Mouse (Mus musculus): Measurements from ENCODE around the gene Serpinf1. TPM values are rescaled to one million over a fixed set of nuclear protein-coding genes. Genes with fewer than 3 reads are reported as not detected.
"Not testable (repeated sequence)": the region's sequence is repeated elsewhere in the genome, so short reads cannot be mapped to it uniquely, and the experiment has no call there.

The Serpinf1 gene
- polyA plus RNA-seq, 1 experiment from 2014 or later = 34.7 TPM

GRCm38 (mm10) chr11:75462253-75462783 is 39.8 kb upstream of the Serpinf1 start:
- ATAC-seq (replicated peaks; ENCODE audit: insufficient number of reproducible peaks, insufficient read depth, low FRiP score, low read depth) = peak; percentile 9
- WGBS = 3% methylated on average over 16 of the region's 16 CpGs

GRCm38 (mm10) chr11:75461743-75462252 is 39.3 kb upstream of the Serpinf1 start:
- peak; percentile 0; the same call in 1 of the 2 replicates for ATAC-seq (replicated peaks; ENCODE audit: insufficient number of reproducible peaks, insufficient read depth, low FRiP score, low read depth)
- Histone ChIP-seq H3K4me2 (peak overlapping the region; percentile 78), H3K4me3 (peak overlapping the region; percentile 80), H3K9ac (peak overlapping the region; percentile 81), H3K27me3 (no peaks in the 10 kb centered on the region), H3K9me3 (replicated peaks) (no peaks in the 10 kb centered on the region), H3K4me1 (replicated peaks) (peaks cover 36% of the 10 kb centered on the region), H3K36me3 (peaks cover 21% of the 10 kb centered on the region), H3K27ac (peak overlapping the region; percentile 94)
- WGBS = under 1% methylated on average over 29 of the region's 30 CpGs

More at GRCm38 (mm10) chr11:75462253-75462783, 39.8 kb upstream of the Serpinf1 start:
- Histone ChIP-seq H3K4me1 (replicated peaks) (peaks cover 39% of the 10 kb centered on the region), H3K27me3 (no peaks in the 10 kb centered on the region), H3K36me3 (peaks cover 23% of the 10 kb centered on the region), H3K9ac (peak overlapping the region; percentile 81), H3K4me3 (peak overlapping the region; percentile 80), H3K27ac (peak overlapping the region; percentile 94), H3K4me2 (peak overlapping the region; percentile 78), H3K9me3 (replicated peaks) (no peaks in the 10 kb centered on the region)

GRCm38 (mm10) chr11:75460844-75461742 is 38.6 kb upstream of the Serpinf1 start, which contains the start of gene Tlcd2:
Gene Tlcd2, plus strand, starts transcription at chr11:75461715.
- Histone ChIP-seq H3K9me3 (replicated peaks) (no peaks in the 10 kb centered on the region), H3K9ac (peak within 1 kb of the TSS; percentile 81), H3K4me3 (peak within 1 kb of the TSS; percentile 80), H3K27me3 (no peaks in the 10 kb centered on the region), H3K36me3 (peaks cover 17% of the 10 kb centered on the region), H3K4me1 (replicated peaks) (peaks cover 36% of the 10 kb centered on the region), H3K4me2 (peak within 1 kb of the TSS; percentile 82), H3K27ac (peak within 1 kb of the TSS; percentile 96)
- WGBS = under 1% methylated on average over 46 of the region's 46 CpGs
- peak; percentile 90 for ATAC-seq (replicated peaks; ENCODE audit: insufficient number of reproducible peaks, insufficient read depth, low FRiP score, low read depth)

- 2% methylated on average over 19 of the region's 19 CpGs for WGBS
- H3K4me2 ChIP-seq = peak overlapping the region; percentile 82
Observed at GRCm38 (mm10) chr11:75460103-75460843, 37.8 kb upstream of the Serpinf1 start.

GRCm38 (mm10) chr11:75459751-75460102 is 37.2 kb upstream of the Serpinf1 start:
- Histone ChIP-seq H3K9ac (no peak overlapping the region), H3K4me1 (replicated peaks) (peaks cover 42% of the 10 kb centered on the region), H3K9me3 (replicated peaks) (no peaks in the 10 kb centered on the region), H3K4me3 (peak overlapping the region; percentile 80), H3K36me3 (peaks cover 3% of the 10 kb centered on the region), H3K27ac (peak overlapping the region; percentile 96), H3K27me3 (no peaks in the 10 kb centered on the region), H3K4me2 (peak overlapping the region; percentile 82)
- ATAC-seq (replicated peaks; ENCODE audit: insufficient number of reproducible peaks, insufficient read depth, low FRiP score, low read depth) = no peak
- WGBS = 17% methylated on average over 5 of the region's 5 CpGs

More at GRCm38 (mm10) chr11:75460103-75460843, 37.8 kb upstream of the Serpinf1 start:
- peaks cover 37% of the 10 kb centered on the region for H3K4me1 ChIP-seq (replicated peaks)
- H3K27ac ChIP-seq = peak overlapping the region; percentile 96
- H3K9me3 ChIP-seq (replicated peaks) = no peaks in the 10 kb centered on the region
- H3K4me3 ChIP-seq = peak overlapping the region; percentile 80
- no peaks in the 10 kb centered on the region for H3K27me3 ChIP-seq
- peaks cover 9% of the 10 kb centered on the region for H3K36me3 ChIP-seq
- 0 out of 2 replicates have a peak, but pooled peaks have one; percentile 24 for ATAC-seq (replicated peaks; ENCODE audit: insufficient number of reproducible peaks, insufficient read depth, low FRiP score, low read depth)
- H3K9ac ChIP-seq = peak overlapping the region; percentile 57

GRCm38 (mm10) chr11:75459141-75459711 is 36.7 kb upstream of the Serpinf1 start:
- H3K4me1 ChIP-seq (replicated peaks) = peaks cover 43% of the 10 kb centered on the region
- no peak for ATAC-seq (replicated peaks; ENCODE audit: insufficient number of reproducible peaks, insufficient read depth, low FRiP score, low read depth)
- peak overlapping the region; percentile 82; the same call in 1 of the 2 replicates for H3K4me2 ChIP-seq
- no peaks in the 10 kb centered on the region for H3K27me3 ChIP-seq
- no peak overlapping the region for H3K4me3 ChIP-seq
- H3K27ac ChIP-seq = peak overlapping the region; percentile 96
- no peaks in the 10 kb centered on the region for H3K36me3 ChIP-seq
- 63% methylated on average over 5 of the region's 5 CpGs for WGBS
- no peaks in the 10 kb centered on the region for H3K9me3 ChIP-seq (replicated peaks)
- H3K9ac ChIP-seq = no peak overlapping the region

GRCm38 (mm10) chr11:75458628-75459041 is 36.1 kb upstream of the Serpinf1 start:
- H3K9ac ChIP-seq = no peak overlapping the region
- no peaks in the 10 kb centered on the region for H3K36me3 ChIP-seq
- H3K4me3 ChIP-seq = no peak overlapping the region
- no peaks in the 10 kb centered on the region for H3K27me3 ChIP-seq
- H3K9me3 ChIP-seq (replicated peaks) = no peaks in the 10 kb centered on the region
- no peak overlapping the region for H3K4me2 ChIP-seq
- peaks cover 47% of the 10 kb centered on the region for H3K4me1 ChIP-seq (replicated peaks)
- peak overlapping the region; percentile 96 for H3K27ac ChIP-seq
- WGBS = 56% methylated on average over 8 of the region's 8 CpGs
- ATAC-seq (replicated peaks; ENCODE audit: insufficient number of reproducible peaks, insufficient read depth, low FRiP score, low read depth) = no peak

GRCm38 (mm10) chr11:75458169-75458568 is 35.7 kb upstream of the Serpinf1 start:
- 12% methylated on average over 3 of the region's 3 CpGs for WGBS
- Histone ChIP-seq H3K4me2 (no peak overlapping the region), H3K27me3 (no peaks in the 10 kb centered on the region), H3K36me3 (no peaks in the 10 kb centered on the region), H3K4me1 (replicated peaks) (peaks cover 45% of the 10 kb centered on the region), H3K9ac (no peak overlapping the region), H3K4me3 (no peak overlapping the region), H3K9me3 (replicated peaks) (no peaks in the 10 kb centered on the region), H3K27ac (no peak overlapping the region)
- no peak for ATAC-seq (replicated peaks; ENCODE audit: insufficient number of reproducible peaks, insufficient read depth, low FRiP score, low read depth)

GRCm38 (mm10) chr11:75456440-75456871 is 34.0 kb upstream of the Serpinf1 start:
- no peak overlapping the region for H3K9ac ChIP-seq
- no peak overlapping the region for H3K27ac ChIP-seq
- H3K4me1 ChIP-seq (replicated peaks) = peaks cover 36% of the 10 kb centered on the region
- no peak for ATAC-seq (replicated peaks; ENCODE audit: insufficient number of reproducible peaks, insufficient read depth, low FRiP score, low read depth)
- no peak overlapping the region for H3K4me2 ChIP-seq
- no peaks in the 10 kb centered on the region for H3K36me3 ChIP-seq
- no peaks in the 10 kb centered on the region for H3K9me3 ChIP-seq (replicated peaks)
- H3K4me3 ChIP-seq = no peak overlapping the region
- 74% methylated on average over 7 of the region's 7 CpGs for WGBS
- H3K27me3 ChIP-seq = no peaks in the 10 kb centered on the region

GRCm38 (mm10) chr11:75455971-75456370 is 33.5 kb upstream of the Serpinf1 start:
- H3K9me3 ChIP-seq (replicated peaks); H3K36me3 ChIP-seq; ATAC-seq (replicated peaks; ENCODE audit: insufficient number of reproducible peaks, insufficient read depth, low FRiP score, low read depth); H3K27ac ChIP-seq; H3K27me3 ChIP-seq; H3K9ac ChIP-seq; H3K4me2 ChIP-seq; H3K4me3 ChIP-seq: not testable (repeated sequence)
- peaks cover 36% of the 10 kb centered on the region for H3K4me1 ChIP-seq (replicated peaks)
- WGBS = 89% methylated on average over 2 of the region's 2 CpGs
